Comparison of ENCODE assay signal across 8 mouse cellular contexts in genomic region chr8:120449608-120450031, GRCm38 (mm10).
DNase-seq lines count a peak whose midpoint lies in the region; ATAC-seq and TF ChIP-seq lines count a peak whose summit lies in the region.

No protein-coding gene starts in this region.

- H3ac ChIP-seq in myocyte (ENCODE audit: control insufficient read depth, insufficient read length): no peak overlapping the region

- no peaks in the 10 kb centered on the region for H3K79me2 ChIP-seq in myocyte (ENCODE audit: control insufficient read depth, insufficient read depth)

- H3K4me1 ChIP-seq in embryonic facial prominence, embryonic 12.5 days: peaks cover 30% of the 10 kb centered on the region
- H3K4me1 ChIP-seq in intestine, embryonic 15.5 days (replicated peaks): peaks cover 39% of the 10 kb centered on the region

- peaks cover 12% of the 10 kb centered on the region; the same call in 1 of the 2 replicates for H3K27me3 ChIP-seq in embryonic facial prominence, embryonic 12.5 days
- H3K27me3 ChIP-seq in intestine, embryonic 15.5 days (replicated peaks): no peaks in the 10 kb centered on the region
- no peaks in the 10 kb centered on the region for H3K27me3 ChIP-seq in myocyte (ENCODE audit: control insufficient read depth, insufficient read depth, insufficient read length)

- WGBS in embryonic facial prominence, embryonic 12.5 days: 14% methylated on average over 17 of the region's 17 CpGs
- WGBS in intestine, embryonic 15.5 days: 26% methylated on average over 17 of the region's 17 CpGs

- no peaks in the 10 kb centered on the region for H3K36me3 ChIP-seq in embryonic facial prominence, embryonic 12.5 days
- no peaks in the 10 kb centered on the region for H3K36me3 ChIP-seq in intestine, embryonic 15.5 days
- no peaks in the 10 kb centered on the region for H3K36me3 ChIP-seq in myocyte (ENCODE audit: control insufficient read depth, insufficient read depth)

- H3K4me3 ChIP-seq in embryonic facial prominence, embryonic 12.5 days: no peak overlapping the region
- H3K4me3 ChIP-seq in intestine, embryonic 15.5 days (replicated peaks): no peak overlapping the region
- no peak overlapping the region for H3K4me3 ChIP-seq in myocyte

- peak overlapping the region; percentile 15; the same call in 1 of the 2 replicates for H3K9ac ChIP-seq in embryonic facial prominence, embryonic 12.5 days
- H3K9ac ChIP-seq in intestine, embryonic 15.5 days: no peak overlapping the region

- ATAC-seq in embryonic facial prominence, embryonic 12.5 days (ENCODE audit: insufficient number of reproducible peaks, insufficient read depth, low FRiP score, low TSS enrichment): no peak
- peak; percentile 4; the same call in 1 of the 2 replicates for ATAC-seq in intestine, embryonic 15.5 days

- TF ChIP-seq POLR2A in myocyte (IDR thresholded peaks at IDR 0.05; ENCODE audit: insufficient read length, low read depth): no peak

- H3K4me2 ChIP-seq in embryonic facial prominence, embryonic 12.5 days (replicated peaks): peak overlapping the region; percentile 30
- 0 out of 2 replicates have a peak overlapping the region, but pooled peaks have one; percentile 3 for H3K4me2 ChIP-seq in intestine, embryonic 15.5 days (replicated peaks)
- peak overlapping the region; percentile 60 for H3K4me2 ChIP-seq in myocyte (ENCODE audit: low read depth)

- peak; percentile 79 for DNase-seq in layer of hippocampus, adult 11-12 months (ENCODE audit: low spot score)
- DNase-seq in layer of hippocampus, postnatal 25 days (ENCODE audit: extremely low spot score in 1 of 2, low spot score in 1 of 2): no peak
- DNase-seq in spleen, postnatal 36 days (ENCODE audit: low spot score in 2 of 2): no peak
- DNase-seq in urinary bladder, postnatal 10 days (ENCODE audit: low spot score): no peak
- DNase-seq in adrenal gland, postnatal 4 days (ENCODE audit: low spot score in 2 of 2): no peak

- no peaks in the 10 kb centered on the region for H3K9me3 ChIP-seq in embryonic facial prominence, embryonic 12.5 days
- no peaks in the 10 kb centered on the region for H3K9me3 ChIP-seq in intestine, embryonic 15.5 days

- 0 out of 2 replicates have a peak overlapping the region, but pooled peaks have one; percentile 23 for H3K27ac ChIP-seq in embryonic facial prominence, embryonic 12.5 days
- H3K27ac ChIP-seq in intestine, embryonic 15.5 days: 0 out of 2 replicates have a peak overlapping the region, but pooled peaks have one; percentile 25

TF ChIP-seq in myocyte, 11 proteins besides CTCF, POLR2A, EP300 and RAD21:
- TF ChIP-seq TCF3 (IDR thresholded peaks at IDR 0.05; ENCODE audit: insufficient read length, low read depth) (peak; percentile 68), MYOG (IDR thresholded peaks at IDR 0.05; ENCODE audit: control insufficient read depth in 1 of 3, insufficient read depth in 1 of 3, insufficient read length in 2 of 3, low read depth in 2 of 3) (peak; percentile 74 to 96 (median 85)), CEBPB (IDR thresholded peaks at IDR 0.05; ENCODE audit: insufficient read depth, poor library complexity, severe bottlenecking) (0 out of 2 replicates have a peak, but pooled peaks have one; percentile 11), SRF (IDR thresholded peaks at IDR 0.05; ENCODE audit: control insufficient read depth, insufficient read length, low read depth) (no peak), POLR2AphosphoS2 (IDR thresholded peaks at IDR 0.05; ENCODE audit: insufficient read length, low read depth) (no peak), TCF12 (IDR thresholded peaks at IDR 0.05; ENCODE audit: insufficient read depth, poor library complexity, severe bottlenecking) (peak; percentile 74), MYOD1 (IDR thresholded peaks at IDR 0.05; ENCODE audit: control insufficient read depth in 1 of 3, insufficient read length in 2 of 3, low read depth in 2 of 3) (peak; percentile 23 to 97 (median 95))

Comparison
In these comparisons a context has a peak if more than half of its experiments do, and no peak if none do; other contexts are left out.
1. H3K4me2 ChIP-seq: peak in every context shown above with its lines; median percentile 60 in myocyte; 30 in embryonic facial prominence, embryonic 12.5 days; 3 in intestine, embryonic 15.5 days.